Mouse (Mus musculus) cerebellum, adult 11-12 months (tissue): Measurements from ENCODE around the gene Kcnh1.

Experiments used
- DNase-seq: peaks from one replicate; pipeline ENCODE4 v3.0.0; 2022

Kcnh1 gene

DNA sequence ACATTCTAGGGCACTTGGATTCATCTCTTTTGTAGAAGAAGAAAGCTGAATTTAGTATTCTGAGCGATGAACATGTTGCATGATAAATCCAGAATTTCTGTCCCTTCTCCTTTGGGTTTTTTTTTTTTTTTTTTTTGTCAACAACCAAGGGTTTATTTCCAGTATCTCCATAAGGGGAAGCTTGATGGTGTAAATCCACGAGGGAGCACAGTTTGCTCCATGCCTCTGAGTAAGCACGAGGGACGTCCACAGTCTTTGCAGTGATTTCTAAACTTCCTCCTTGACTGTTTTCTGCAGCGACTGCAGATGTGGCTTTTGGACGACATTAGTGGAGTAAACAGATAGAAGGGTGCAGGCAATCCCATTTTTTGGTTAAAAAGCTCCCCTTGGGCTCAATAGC, 140.6 kb downstream of the Kcnh1 start:
- no peak for DNase-seq

DNA sequence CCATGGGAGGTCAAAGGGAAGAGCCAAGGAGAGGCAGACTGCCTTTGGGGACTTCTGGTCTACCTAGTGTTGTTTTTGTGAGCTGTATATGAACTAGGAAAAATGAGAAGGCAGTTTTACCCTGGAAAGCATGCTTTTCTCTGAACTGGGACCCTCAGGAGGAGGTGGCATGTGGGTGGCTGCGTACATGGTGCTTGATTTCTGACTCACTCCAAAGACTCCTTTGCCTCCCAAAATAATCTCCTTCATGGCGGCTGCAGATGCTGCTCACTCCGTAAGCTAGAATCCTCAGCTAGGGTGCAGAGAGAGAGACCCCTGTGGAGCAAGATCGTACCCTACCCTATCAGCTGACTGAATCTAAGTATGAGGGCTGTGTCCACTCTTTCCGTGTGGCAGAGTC, 145.5 kb downstream of the Kcnh1 start:
- no peak for DNase-seq

DNA sequence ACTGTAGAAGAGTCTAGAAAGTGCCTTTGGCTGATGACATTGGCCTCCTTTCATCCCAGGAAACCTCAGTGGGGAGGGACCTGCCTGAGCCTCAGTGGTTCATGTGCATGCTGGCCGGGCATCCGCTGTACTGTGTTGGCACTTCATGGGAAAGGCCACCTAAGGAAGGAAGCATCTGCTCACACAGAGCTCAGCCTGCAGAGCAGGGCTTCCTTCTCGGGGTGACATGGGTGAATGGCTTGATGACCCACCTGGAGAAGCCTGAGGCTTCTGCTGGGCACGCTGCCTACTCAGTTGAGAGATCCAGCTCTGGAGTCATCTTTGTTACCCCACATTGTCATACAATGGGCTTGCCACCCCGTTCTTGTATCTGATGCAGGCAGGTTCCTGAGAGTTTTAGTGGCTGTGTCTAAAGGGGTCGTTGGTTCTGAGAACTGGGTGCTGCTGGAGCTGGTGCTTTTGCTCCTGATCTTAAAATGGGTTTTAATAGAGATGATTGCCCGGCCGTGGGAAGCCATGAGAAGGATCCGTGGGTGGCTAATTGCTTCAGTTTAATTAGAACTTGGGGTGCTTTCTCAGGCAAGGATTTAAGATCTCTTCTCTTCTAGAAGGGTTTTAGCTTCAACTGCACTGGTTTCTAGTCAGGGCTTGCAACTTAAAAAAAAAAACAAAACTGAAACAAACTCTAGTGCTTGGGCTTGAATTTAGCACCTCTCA, 148.9 kb downstream of the Kcnh1 start:
- peak; percentile 79 for DNase-seq

DNA sequence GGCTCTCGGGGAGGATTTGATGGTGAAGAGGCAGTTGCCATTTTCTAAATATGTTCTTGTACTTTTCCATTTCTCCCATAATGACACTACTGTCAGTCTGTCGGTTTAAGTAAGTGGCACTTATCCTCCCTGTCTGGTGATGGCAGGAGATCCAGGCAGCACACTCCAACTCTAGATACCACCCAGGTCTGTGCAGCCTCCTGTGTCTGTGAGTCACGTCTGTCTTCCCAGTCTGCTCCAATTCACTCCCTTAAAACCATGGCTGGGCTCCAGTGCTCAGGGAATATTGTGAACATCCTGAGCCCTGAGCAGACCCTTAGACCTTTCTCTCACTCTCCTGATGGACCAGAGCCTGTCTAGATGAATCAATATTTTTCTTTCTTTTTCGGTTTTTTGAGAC, 151.2 kb downstream of the Kcnh1 start:
- DNase-seq: no peak

DNA sequence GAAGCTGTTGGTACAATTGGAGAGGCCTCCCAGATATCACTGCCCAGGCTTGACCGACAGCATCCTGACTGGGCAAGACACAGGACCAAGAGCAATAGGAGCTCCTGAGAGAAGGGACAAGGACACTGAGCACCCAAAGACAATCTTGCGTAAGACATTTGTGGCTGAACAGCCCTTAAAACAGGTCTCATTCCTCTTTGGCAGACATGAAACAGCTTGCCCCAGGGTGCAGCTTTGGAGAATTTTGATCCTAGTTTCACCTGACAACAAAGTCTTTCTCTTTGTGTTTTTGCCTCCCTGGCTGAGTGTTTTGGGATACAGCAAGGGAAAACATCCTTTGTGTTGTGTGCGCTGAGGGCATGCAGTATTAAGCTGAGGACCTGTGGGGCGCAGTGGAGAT, 153.4 kb downstream of the Kcnh1 start:
- DNase-seq: no peak

DNA sequence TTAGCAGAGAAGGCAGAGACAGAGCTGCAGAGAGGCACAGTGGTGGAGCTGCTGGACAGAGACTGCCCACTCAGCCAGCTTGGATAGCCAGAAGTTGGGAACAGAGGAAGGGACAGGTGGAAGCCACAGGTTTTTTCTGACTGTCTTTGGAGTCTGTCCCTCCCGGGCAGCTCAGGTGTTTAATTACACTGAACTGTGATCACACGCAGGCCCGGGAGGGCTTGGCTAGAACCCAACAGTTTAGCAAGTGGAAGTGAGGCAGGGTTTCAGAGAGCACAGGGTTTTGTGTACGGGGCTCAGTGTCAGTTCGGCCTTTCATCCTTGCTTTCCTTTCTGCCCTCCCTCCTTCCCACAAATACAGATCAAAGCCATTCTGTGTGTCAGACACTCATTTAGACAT, 156.8 kb downstream of the Kcnh1 start:
- DNase-seq: peak; percentile 57

DNA sequence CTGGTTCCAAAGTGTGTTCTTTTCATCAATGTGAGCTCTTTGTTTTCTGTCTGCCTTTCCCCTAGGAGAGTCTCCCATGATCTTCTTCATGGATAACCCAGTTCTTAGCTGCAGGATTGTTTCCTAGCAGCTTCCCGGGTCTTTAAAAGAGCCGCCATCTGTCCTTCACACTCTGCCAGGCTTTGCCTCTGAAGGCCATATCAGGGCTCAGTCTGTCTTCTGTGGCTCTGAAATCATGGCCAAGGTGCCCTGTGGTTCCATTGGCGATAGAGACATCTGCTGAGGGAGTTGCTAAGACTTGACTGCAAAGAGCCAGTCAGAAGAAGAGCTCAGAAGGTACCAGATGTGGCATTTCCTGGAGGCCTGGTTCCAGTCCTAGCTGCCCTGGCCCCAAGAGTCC, 165.7 kb downstream of the Kcnh1 start:
- DNase-seq: peak; percentile 79

DNA sequence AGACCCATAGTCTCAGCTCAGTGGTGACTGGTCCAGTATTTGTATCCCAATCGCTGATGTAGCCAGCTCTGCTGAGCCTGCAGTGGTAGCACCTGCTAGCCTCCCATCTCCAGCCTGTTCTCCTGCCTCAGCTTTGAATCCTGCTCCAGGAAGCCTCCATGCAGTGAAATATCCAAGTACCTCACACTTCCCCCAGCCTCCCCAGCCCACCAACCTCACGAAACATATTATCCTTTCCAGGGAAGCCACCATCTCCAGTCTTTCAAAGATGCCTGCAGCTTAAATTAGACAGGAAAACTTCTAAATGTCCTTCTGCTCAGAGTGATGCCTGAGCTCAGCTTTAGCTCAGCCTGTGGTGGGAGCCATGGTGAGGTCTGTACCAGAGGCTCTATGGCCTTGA, 168.6 kb downstream of the Kcnh1 start:
- no peak for DNase-seq

DNA sequence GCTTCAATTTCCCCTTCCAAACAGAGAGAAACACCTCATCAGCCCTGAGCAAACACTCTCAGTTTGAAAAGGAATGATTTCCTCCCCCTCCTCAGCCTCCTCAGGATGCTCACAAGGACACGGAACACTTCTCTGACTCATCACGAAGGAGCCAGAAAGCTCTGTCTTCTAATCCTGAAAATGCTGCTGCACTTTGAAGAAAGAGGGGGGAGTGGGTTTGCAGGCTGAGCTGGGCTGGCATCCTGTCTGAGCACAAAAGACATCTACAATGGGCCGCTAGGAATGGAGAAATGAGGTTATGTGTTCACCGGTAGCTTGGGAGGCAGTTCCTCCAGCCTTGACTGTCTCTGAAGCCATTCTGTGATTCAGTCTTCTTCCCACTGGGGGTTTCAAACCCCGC, 177.8 kb downstream of the Kcnh1 start:
- DNase-seq: no peak

DNA sequence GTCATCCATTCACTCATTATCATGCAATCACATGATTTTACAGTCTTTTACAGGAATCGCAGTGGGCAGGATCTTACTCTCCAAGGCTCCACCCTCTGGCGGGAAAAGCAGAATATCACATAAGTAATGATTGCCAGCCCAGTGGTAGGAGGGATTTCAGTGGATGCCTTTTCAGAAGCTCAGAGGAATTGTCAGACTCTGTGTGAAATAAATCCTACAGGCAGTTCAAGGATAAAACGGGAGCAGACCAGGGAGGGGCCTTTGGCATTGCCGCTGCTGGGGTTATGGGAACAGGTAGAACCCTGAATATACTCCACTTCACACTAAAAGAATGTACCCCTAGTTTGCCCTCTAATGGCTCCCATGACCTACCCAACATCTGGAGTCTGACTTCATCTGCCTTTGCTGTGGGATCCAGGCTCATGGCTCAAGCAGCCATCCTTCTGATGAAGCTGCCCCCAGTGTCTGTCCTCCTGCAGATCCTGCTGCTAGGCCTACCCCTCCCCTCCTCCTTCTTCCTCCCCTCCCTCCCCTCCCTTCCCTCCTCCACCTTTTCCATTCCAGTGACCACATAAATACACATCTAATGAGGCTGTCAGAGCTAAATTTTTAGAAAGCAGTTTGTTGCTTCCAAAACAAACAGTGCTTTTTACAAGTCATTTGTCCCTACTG, 181.5 kb downstream of the Kcnh1 start:
- DNase-seq: no peak

DNA sequence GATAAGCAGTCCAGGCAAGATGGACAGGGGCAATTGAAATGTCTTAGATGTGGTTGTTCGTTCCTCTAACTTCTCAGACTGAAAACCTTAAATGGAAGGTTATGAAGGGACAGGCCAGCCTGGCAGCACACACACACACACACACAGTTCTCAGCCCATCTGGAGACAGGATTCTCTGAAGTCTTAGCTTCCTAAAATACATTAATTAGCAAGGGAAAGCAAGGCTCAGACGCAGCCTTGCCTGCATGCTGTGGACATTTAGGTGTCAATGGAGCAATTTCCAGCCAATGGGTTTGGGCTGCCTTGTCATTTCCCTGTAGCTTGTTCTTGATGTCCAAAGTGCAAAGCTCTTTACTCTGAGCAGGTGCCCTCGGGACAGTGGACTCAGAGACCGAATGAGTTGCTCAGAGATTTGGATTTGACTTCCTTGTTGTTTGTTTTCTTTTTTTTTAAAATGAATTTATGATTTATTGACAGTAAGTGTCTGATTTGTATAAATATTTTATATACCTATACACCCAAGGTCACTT, 188.0 kb downstream of the Kcnh1 start:
- DNase-seq: no peak

DNA sequence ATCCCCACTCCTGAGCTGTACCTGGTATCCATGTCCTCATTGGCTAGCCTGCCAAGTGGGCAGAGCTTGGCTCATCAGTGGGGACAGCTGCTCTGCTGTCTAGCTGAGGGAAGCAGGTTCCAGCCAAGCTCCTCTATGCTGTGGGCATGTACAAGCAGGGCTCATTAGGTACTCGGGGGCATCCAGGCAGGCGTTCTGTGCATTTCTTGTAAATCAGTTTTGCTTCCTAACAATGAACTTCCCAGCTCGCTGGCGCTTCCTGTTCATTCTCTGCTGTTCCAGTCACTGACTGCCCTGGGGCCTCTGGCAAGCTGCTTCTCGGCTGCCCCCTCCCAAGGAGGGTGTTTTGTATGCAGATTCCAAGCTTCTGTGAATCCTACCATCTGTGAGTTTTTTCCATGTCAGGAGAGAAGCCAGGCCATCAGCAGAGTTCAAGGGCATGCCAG, 190.0 kb downstream of the Kcnh1 start:
- peak; percentile 92 for DNase-seq

DNA sequence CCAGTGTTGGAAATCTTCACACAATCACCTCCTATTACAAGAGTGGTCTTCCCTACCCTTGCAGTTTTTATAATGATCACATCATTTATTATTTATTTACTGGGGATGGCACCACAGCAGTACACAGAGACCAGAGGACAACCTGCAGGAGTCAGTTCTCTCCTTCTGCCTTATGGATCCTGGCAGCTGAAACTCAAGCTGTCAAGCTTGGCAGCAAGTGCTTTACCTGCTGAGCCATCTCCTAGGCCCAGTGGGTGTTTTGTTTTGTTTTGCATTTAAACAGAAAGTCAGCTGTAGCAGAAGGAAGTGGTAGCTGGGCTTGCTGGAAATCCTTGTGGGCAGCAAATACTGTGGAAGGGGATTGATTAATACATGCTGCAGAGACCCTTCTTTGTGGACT, 197.1 kb downstream of the Kcnh1 start:
- peak; percentile 94 for DNase-seq

DNA sequence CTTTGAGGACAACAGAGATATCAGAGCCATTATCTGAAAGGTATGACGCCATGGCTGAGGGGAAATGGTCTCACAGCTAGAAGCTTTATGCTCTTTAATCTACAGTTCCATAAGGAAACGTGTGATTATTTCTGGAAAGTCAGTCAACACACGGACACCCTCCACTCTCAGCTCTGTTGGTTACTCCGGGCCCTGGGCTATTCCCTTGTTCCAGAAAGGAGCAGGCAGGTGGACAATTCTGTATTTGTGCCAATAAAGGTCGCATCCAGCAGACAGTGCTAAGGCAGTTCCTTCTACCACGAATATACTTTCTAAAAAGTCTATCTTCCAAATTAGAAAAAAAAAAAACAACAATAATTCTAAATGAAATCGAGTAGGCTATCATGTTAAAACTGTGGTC, 200.5 kb downstream of the Kcnh1 start:
- no peak for DNase-seq

DNA sequence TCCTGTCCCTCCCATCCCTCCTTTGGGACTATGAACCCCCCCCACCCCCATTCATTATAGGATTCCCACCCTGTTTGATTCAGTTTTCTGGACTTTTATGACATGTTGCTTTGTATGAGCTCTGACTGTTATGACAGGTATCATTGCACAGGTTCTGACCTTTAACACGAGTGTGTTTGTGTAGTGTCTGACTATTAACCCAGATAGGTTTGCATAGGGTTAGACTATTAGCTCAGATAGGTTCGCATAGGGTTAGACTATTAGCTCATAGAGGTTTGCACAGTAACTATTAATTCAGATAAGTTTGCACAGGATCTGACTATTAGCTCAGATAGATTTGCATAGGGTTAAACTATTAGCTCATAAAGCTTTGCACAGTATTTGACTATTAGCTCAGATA, 201.7 kb downstream of the Kcnh1 start:
- DNase-seq: no peak

DNA sequence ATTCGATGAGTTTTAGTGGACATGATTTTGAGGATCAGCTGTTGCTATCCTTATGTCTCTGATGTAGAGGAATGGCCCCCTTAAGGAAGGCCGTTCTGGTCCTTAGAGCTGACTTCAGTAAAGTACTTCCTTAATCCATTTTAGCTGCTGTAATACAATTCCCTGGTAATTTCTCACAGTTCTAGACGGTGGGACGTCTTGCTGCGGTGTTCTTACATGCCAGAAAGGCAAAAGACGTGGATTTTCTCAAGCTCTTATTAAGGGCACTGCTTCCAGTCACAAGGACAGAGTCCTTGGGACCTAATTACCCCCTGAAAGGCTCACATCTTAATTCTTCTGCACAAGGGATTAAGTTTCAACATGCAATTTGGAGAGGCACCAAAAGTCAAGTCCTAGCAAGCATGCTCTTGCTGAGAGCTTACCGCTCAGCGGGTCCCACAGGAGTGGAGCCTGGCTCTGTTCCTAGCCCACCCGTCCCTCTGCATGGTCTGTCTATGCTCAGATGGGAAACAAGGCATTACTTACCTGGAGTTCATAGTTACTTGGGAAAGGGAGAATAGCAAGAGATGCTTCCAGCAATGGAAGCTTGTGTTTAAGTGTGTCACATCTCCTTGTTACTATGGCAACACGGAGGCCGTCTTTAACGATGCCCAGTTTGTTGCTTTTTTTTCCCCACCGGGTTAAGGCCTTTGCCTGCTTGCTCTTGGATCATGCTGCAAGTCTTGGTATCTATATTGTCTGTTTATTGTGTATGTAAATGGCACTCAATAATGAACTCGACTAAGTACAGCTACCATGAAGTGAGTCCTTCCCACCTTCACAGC, 209.3 kb downstream of the Kcnh1 start:
- no peak for DNase-seq

DNA sequence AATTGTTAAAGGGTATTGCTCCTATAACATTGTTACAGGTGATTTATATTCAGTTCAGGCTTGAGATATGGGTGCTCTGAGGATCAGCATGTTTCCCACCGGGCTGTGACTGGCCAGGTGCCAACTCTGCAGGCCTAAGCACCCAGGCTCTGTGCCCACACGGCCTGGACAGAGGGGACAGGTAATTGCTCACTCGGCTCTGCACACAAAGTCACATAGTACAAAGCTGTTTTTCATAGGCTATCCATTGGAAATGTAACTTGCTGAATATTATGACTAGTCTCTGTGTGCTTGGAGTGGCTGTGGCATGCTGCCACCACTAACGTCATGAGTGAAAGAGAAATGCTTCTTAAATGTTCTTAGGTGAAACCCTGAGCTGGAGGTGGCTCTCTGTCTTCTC, 210.4 kb downstream of the Kcnh1 start:
- peak; percentile 73 for DNase-seq

DNA sequence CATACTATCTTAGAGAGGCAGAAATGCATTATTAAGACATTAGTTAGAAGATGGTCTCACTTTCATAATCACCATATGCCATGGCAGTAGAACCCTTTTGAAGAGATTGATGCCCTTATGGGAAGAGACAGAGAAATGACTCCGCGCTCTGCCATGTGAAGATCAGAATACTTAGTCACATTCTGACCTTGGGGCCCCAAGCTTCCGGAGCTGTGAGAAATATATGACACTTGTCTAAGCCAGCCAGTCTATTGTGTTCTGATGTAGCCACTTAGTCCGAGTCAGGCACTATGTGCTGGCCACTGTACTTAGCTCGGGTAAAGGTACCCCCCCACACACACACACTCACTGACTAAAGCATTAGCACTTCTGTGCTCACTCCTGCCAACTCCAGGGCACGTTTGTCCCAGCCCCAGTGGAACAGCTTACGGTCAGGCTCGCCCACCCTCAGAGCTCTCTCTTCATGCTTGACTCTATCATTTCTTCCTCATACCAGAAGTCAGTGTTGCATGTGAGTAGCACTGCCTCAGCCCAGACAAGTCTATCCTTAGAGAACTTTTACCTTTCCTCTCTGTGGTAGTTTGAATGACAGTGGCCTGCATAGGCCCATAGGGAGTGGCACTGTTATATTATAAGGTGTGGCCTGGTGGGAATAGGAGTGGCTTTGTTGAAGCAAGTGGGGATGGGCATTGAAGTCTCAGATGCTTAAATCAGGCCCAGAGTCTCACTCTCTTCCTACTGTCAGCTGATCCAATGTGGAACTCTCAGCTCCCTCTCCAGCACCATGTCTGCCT, 212.5 kb downstream of the Kcnh1 start:
- DNase-seq: no peak

DNA sequence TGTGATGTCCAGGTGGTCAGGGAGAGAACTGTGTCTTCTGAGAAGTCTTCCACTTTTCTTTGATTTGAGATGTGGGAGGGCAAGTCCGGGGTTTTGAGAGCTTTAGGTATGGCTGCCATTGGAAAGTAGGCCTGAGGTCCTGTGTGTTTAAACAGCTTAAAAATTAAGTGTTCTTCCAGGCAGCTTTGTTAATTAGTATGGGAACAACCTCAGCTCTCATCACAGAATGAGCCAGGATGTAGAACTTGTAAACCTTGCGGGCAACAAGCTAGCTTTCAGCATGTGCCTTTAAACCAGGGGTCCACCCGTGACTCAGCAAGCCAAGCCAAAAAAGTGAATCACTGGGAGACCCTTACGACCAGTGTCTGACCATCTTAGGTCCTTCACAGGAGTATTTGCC, 214.6 kb downstream of the Kcnh1 start:
- DNase-seq: no peak

DNA sequence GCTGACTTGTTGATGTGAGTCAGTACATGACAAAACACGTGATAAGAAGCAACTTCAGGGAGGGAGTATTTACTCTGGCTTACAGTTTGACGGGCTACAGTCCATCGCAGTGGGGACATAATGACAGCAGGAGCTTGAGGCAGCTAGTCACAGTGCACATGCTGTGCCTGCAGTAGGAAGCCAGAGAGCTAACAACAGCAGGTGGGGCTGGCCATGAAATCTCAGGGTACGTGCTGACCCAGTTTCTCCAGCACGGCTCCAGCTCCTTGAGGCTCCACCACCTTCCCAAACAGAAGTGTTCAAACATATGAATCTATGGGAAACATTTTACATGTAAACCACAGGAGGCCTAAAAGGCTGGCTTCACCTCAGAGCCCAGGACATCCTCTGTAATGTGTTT, 216.0 kb downstream of the Kcnh1 start:
- DNase-seq: peak; percentile 54

DNA sequence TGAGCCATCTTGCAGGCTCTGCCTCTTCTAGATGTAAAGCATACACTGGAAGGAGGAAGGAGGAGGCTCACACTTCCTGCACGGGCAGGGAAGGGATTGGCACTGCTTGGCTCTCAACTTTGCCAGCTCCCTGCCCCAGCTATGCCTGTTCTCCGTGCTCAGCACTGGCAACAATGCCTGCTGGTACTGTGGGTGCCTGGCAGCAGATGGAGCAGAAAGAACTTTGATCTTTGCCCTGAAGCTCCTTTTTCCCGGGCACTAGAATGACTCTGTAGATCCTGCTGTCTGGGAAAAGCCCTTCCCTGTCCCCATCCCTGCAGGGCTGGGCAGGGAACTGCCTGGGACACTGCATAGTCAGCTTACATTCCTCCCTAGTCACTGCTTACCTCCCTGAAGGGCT, 225.2 kb downstream of the Kcnh1 start:
- peak; percentile 74 for DNase-seq

DNA sequence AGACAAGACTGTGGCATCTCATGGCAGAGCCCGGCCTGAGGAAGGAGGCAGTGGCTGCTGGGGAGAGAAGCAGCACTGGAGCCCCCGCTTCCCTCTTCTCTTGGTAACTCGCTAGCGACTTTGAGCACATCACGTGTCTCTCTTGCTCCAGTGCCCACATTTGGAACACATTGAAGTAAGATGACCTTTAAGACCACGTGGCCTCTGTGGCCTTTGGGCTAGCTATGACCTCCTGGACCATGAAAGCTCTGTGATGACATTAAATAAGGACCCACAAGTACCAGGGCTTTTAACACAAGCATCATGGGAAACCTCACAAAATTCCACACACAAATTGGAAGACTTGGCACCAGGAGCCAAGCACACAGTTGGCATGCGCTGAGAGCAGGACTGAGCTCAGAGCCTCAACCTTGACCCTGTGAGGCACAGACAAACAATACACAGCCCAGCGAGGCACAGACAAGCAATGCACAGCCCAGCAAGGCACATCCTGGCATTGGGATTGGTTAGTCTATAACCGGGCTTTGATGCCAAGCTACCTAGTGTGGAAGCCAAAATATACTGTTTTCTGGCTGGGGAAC, 225.8 kb downstream of the Kcnh1 start:
- peak; percentile 67 for DNase-seq
